Mouse (Mus musculus): ENCODE measurements at regions not wholly inside any gene's neighbourhood (a gene's known extent, or its start where the extent isn't known, plus 50 kb on each side); places are given as distances from the start of the nearest gene placed in this dataset.

- TF ChIP-seq POLR2A (IDR thresholded peaks at IDR 0.05; ENCODE audit: low read depth, low read length), result no peak
- TF ChIP-seq CTCF (IDR thresholded peaks at IDR 0.05; ENCODE audit: borderline replicate concordance, insufficient read depth, low read length), result no peak
Observed at GRCm38 (mm10) chrX:140164859-140165258, 102.2 kb downstream of the Pih1h3b start.

All from embryonic fibroblast, embryonic 13.5 days (primary cell).